Mouse (Mus musculus): ENCODE results near the gene Ssh1.

Gene Ssh1

DNA sequence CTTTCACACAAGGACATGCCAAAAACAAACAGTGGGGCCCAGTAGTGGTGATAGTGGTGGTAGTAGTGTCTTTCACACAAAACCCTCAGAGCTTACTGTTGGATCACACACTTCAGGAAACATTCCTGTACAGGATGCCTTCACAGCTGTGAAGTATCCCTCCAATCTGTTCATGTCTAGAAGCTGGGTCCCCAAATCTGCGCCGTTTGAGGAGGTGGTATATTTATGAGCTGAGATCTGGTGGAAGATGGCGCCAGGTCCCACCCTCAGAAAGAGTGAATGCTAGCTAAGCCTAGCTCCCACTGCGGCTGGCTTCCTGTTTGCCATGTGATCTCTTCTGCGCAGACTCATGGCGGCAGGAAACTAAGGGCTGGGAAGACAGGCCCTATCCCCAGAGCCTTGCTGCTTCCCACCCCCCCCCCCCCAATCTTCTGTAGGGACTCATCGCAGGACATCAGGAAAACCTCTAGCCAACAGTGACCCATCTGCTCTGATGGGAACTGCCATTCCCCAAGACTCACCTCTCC is 28.0 kb downstream of the Ssh1 start:
- DNase-seq (ENCODE audit: low read depth): no peak

DNA sequence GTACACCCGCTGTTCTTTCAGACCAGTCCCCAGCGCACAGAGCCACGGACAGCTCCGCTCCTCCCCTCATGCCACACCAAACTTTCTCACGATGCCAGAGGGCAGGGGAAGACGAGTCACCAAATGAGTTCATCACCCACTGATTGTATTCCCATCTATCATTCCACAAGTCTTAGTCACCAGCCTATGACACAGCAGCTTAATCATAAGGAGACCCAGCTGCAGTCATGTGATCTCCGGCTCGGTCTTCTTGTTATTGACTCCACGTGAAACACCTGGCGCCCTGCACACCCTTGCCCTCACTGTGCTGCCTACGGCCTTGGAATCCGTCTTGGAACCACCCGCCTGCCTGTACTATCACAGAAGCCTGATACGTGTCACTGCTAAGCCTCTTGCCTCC is 28.7 kb downstream of the Ssh1 start:
- DNase-seq (ENCODE audit: low read depth): no peak

DNA sequence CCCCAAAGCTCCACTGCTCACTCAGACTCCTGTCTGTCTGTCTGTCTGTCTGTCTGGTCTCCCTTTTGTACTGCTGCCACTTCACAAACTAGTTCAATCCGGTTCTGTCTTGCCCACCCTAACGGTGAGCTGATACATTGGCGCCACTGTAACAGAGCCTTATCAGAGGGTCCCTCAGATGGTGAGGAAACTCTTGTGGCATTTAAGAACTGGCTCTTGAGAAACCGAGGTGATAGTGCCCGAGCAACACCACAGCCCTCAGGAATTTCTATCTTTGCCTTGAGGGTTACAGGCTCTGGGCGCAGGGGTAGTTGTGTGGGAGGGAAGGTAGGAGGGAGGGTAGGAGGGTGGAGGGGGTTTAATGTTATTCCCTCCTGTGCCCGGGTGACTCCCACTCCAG is 31.9 kb downstream of the Ssh1 start:
- no peak for DNase-seq (ENCODE audit: low read depth)

DNA sequence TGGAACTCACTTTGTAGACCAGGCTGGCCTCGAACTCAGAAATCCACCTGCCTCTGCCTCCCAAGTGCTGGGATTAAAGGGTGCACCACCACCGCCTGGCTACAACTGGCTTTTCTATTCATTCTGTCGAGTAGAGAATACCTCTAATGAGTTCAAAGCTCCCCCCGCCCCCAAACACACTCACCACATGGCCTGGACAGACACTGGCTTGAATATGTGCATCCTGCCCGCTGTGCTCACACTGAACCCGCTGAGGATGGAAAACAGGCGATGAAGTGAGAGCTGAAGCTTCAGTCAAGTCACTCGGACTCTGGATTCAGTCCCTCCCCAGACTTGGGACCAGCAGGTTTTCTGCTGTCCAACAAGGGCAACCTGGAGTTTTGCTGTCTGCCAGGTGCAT is 33.3 kb downstream of the Ssh1 start:
- DNase-seq (ENCODE audit: low read depth): no peak

DNA sequence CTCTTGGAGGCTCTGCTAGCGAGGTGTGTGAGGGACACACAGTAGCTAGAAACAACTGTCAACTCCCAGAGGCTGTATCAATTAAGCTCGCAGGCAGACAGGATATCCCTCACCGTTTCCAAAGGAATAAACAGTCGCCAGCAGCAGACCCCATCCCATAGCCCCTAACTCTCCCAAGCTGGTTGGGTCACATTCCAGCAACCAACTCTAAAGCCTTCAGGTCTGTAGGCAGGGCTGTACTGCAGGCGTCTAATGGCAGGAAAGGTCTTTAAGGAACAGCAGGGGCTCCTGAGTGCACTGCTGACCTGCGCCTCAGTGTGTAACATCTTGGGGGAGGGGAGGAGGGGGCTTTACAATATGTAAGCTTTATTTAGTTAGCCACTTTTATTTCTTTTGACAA is 34.7 kb downstream of the Ssh1 start:
- no peak for DNase-seq (ENCODE audit: low read depth)

DNA sequence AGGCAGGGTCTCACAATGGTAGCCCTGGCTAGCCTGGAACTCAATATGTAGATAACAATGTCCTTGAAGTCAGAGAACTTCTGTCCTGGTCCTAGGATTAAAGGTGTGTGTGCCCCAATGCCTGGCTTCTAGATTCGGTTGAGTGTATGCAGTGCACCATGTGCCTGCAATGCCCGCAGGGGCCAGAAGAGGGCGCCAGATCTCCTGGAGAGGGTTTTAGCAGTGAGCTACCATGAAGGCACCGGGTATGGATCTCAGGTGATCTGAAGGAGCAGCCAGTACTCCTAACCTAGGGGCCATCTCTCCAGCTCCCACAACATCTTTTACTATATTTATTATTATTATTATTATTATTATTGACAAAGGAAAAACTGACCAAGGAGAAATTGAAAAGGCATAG is 37.2 kb downstream of the Ssh1 start:
- DNase-seq (ENCODE audit: low read depth): peak; percentile 87

DNA sequence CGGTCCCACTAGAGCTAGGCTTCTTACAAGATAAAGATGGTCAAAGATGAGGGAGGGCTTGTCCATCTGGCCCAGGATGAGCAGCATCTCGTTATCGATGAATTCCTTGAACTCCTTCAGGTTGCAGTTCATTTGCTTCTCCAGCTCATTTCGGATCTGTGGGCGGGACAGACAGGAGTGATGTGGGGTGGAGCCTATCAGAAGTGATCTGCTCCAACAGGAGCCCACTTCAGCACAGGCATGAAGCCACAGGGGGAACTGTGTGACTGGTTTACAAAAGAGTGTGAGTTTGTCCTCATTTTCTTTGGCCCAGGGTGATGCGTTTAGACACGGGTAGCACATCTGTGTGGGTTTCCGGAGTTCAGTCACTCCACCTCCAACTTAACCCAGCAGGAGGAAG is 38.0 kb downstream of the Ssh1 start:
- DNase-seq (ENCODE audit: low read depth): no peak

DNA sequence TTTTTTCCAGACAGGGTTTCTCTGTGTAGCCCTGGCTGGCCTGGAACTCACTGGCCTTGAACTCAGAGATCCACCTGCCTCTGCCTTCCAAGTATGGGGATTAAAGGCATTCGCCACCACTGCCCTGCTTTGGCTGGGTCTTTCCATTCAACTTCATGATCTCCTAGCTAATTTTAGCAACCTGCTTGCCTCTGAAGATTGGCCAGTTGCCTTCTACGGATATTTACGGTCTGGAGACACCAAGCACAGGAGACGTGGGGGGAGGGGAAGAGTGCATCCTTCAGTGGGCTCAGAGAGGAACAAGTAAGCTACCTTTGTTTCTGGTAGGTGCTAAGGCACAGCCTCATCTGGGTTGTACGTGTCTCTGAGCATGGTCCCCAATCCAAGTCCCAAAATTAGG is 38.4 kb downstream of the Ssh1 start:
- no peak for DNase-seq (ENCODE audit: low read depth)

DNA sequence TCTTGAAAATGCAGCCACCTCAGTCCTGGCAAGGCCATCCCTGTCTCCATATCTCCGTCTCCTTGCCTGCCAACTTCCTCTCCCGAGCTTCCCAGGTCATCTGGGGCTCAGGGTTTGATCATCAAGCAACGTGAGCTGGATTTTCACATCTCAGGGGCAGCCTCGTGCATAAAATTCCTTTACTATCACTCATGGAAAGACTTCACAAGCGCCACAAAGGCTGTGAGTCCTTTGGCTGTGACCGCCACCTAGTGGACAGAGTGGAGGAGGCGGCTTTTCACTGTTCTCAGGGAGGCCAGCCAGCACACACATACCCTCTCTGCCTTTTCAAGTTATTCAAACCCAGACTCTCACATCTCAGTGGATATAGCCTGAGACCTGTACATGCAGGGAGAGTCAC is 39.3 kb downstream of the Ssh1 start:
- peak; percentile 82 for DNase-seq (ENCODE audit: low read depth)

DNA sequence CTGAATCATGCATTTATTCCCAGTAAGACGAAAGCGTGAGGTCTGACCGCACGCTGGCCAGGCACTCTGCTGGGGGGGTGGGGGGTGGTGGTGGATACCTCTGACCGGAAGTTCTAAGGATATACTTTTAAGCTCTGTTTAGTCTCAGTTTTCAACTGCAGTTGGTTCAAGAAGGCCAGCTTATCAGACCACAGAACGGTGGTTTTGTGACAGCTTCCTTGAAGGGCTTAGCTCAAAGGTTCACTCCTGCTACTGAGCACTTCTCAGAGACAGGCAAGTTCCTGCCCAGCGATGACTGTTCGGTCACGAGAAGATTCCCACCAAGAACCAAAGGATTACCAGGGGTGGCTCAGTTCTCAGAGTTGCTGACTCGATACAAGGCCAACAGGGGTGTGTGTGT is 41.2 kb downstream of the Ssh1 start:
- no peak for DNase-seq (ENCODE audit: low read depth)

DNA sequence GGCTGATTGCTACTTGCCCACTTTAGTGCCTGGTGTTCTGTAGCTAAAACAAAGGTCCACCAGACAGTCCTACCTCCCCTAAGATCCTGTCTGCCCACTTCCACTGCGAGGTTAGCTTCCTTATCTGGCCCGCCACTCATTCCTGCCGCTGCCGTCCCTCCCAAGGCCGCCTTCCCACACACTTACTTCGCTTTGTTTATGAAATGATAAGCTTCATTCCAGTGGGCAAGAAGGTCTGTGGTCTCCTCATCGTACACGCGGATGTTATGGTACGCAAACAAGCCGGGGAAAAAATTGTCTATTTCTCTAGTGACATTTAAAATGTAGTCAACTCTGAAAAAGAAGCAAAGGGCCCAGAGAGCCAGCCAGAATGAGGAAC is 42.0 kb downstream of the Ssh1 start:
- DNase-seq (ENCODE audit: low read depth): peak; percentile 45

DNA sequence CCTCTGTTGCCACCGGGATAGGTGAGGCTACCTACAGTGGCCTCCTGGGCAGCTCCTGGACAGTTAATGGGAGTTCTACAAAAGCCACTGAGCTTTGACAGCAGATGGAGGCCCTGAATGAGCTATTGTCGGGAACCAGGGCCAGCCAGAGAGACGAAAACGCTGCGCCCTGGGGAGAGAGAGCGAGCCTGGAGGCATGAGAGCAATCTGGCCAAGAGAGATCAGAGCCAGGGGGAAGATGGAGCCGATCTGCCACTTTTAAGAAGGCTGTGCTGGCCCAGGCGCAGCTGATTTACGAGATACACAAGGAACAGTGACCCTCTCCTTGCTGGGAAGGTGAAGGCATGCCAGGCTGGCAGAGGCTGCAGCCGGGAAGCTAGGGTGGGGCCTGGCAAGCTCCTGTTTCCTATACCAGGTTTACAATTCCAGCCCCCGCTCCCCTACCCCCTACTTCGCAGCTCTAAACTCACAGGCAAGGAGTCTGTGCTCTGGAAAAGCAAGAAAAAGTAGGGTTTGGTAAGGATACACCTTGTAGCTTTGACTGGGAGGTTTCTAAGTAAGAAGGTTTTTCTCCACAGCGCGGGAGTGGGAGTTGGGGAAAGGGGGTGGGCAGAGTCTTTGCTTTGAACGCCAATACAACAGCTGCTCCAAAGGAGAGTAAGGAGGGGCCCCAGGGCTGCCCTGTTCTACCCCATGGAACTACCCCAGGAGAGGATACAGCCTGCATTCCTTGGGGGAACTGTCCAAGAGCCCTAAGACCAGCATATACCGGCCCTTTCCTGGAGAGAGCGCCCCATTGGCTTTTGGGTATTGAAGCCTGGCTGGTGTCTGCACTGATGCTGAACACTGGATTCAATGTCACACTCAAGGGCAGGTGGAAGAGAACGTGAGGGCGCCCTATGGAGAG is 42.7 kb downstream of the Ssh1 start:
- DNase-seq (ENCODE audit: low read depth): no peak

DNA sequence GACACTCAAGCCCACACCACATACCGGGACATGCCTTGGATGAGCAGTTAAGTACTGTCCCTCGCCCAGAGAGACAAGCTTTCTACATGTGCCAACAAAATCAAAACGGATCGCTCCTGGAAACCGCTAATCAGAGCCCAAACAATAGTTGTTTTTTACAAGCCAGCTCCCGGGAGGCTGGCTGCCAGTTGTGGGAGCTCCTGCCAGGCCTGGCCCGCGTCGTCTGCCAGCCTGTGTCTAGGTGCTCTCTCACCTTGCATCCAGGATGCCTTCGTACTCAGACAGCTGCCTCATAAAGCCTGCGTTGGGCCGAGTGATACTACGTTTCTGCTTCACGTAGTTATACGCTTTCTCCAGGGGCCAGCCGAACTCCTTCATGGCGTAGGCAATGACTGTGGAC is 43.6 kb downstream of the Ssh1 start:
- no peak for DNase-seq (ENCODE audit: low read depth)

DNA sequence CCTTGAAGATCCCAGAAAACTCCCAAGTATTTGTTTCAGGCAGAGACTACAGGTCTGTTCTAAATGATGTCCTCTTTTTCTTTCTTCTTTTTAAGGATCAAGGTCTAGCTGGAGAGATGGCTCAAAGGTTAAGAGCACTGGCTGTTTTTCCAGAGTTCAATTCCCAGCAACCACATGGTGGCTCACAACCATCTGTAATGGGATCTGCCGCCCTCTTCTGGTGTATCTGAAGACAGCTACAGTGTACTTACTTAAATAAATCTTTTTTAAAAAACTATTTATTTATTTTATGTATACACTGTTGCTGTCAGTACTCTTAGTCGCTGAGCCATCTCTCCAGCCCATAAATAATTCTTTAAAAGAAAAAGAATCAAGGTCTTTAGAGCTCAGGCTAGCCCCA is 46.4 kb downstream of the Ssh1 start:
- no peak for DNase-seq (ENCODE audit: low read depth)

DNA sequence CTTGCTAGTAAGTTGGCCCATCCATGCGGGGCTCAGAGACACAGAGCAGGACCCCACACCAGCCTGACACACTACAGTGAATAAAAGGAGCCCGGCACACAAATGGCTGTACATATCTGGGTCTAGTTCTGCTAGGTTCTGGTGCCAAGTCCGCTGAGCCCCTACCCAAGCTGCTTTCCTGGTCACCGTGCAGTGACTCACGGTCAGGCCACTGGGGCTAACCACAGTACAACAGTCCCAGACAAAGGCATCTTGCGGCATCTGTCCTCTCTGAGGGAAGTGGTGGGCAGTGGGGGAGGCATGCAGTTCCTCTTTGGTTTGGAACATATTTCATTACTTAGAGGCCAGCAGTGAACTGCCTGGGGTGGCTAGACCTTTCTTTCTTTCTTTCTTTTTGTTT is 48.6 kb downstream of the Ssh1 start:
- no peak for DNase-seq (ENCODE audit: low read depth)

DNA sequence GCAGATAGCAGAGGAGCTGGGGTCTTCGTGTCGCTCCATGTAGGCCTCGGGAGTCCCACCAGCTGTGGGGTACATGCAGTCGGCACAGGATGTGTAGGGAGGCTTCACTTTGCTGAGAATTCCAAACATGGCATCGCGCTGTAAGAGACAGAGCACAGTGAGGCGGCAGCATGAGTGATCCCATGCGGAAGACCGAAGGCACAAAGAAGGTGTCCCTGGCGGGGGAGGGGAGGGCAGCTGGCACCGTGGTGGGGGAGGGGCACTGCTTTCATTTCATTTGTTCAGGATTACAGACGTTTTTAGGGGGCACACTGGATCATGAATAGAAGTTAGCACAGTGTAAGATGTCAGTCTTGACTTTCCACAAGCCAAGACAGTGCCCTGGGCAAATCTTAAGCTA is 50.4 kb downstream of the Ssh1 start:
- DNase-seq (ENCODE audit: low read depth): no peak

DNA sequence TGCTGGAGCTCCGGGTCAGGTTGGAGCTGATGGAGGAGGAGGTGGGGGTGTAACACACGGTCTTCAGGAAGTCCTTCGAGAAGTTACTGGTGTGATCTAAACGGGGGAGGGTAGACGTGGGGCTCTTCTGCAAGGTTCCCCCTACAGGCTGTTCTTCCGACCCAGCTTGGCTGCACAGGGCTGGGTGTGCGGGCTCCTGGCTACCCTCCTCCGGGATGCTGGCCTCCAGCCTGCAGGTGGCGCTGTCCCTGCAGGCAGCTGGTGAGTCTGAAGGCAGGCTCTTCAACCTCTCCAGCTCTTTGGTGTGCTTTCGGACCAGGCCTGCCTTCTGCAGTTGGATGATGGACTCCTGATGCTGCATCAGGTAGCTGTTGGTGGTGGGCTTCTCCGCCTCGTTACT is 51.1 kb downstream of the Ssh1 start:
- no peak for DNase-seq (ENCODE audit: low read depth)

DNA sequence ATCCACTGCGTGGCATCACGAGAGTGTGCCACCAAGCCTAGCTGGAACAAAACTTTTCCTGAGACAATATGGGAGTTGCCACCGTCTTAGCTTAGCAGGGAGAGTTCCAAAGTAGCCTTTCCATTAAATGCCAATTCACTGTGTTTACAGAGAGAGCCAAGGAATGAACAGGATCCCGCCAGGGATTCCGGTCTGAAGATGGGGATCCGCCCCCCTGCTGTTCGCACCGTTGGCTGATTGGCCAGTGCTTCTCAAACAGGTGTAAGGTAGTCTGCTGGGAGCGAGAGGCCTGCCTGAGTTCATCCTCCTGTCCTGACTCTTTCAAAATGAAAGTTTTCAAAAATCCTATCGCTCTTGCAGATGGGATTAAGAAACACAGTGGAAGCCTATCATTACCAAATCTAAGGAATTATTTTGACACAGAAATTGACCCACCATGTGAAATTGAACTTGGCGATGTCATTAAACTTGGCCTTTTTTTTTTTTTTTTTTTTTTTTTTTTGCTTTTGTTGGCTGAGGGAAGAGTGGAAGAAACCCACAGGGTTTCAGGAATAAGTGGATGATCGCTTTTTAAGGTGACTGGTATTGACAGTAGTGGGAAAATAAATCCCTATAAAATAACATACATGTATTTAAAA is 54.3 kb downstream of the Ssh1 start:
- no peak for DNase-seq (ENCODE audit: low read depth)

DNA sequence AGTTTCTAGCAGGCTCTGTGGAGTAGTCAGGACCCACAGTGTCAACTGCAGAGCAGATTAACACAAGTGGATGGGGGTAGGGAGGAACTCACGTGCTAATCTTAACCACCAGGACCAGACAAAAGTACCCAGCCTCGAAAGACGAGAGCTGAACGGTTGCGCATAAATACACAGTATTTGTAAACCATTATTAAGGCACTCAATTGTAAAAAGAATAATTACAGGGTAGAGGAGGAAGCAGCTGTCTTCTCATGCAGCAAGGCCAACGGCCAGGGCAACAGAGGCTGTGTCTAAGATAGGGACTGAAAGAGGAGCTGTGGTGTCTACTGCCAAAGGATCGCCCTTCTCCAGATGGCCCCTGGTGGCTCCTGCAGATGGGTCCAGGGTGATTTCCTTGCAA is 56.0 kb downstream of the Ssh1 start:
- no peak for DNase-seq (ENCODE audit: low read depth)

DNA sequence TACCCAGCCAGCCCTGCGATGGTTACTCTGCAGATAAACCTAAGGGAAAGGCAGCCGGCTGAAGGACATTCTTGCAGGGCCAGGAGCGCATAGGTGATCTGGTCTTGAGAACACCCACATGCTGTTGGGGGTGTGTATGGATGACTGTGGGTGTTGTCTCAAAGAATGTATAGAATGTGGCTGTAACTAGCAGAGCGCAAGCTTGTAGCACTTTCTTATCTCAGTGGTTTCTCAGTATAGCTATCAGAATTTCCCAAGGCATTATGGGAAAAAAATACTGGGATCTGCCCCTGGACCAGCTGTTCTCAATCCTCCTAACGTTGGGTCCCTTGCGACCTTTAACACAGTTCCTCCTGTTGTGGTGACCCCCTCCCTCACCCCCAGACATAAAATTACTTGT is 59.8 kb downstream of the Ssh1 start:
- DNase-seq (ENCODE audit: low read depth): no peak

DNA sequence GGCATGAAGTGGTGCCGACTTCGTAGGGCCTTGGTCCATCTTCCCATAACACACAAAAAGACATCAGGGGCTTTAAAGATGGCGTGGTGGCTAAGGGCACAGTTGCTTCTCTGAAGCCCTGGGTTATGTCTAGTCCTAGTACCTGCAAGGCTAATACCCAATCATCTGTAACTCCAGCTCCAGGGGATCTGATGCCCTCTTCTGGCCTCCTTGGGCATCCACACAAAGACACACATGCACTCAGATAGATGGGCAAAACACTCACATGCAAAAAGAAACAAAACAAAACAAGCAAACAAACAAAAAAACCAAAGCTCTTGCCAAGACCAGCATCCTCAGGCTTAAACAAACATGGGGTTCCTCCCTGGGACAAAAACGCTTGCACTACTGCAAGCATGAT is 60.2 kb downstream of the Ssh1 start:
- DNase-seq (ENCODE audit: low read depth): no peak

DNA sequence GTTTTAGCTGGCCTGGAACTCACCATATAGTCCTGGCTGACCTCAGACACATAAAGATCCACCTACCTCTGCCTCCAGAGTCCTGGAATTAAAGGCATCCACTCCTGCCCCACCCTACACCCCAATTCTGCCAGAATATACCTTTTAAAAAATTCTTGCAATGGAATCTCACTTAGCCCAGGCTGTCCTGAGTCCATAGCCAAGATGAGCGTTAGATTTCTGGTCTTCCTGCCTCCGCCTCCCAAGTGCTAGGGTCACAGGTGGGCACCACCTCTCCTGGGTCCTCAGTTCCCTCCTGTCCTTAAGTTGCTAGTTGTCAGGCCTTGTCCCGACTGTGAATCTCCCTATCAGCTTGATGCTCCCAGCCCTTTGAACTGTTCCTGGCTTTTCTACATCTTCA is 61.4 kb downstream of the Ssh1 start:
- DNase-seq (ENCODE audit: low read depth): no peak
